Mouse (Mus musculus) c-Kit-positive CD71-positive TER-119-negative erythroid progenitor cells, embryonic 14.5 days (primary cell): ENCODE measurements around the gene Zdhhc21.

Experiments used
- DNase-seq: peaks from one replicate; pipeline ENCODE4 v3.0.0-alpha.2; 2013; ENCODE audit warnings: low read depth

Zdhhc21 gene

GRCm38 (mm10) chr4:82864974-82865699 lies 5.4 kb upstream of the Zdhhc21 start:
- DNase-seq = no peak

GRCm38 (mm10) chr4:82863316-82863715 lies 3.6 kb upstream of the Zdhhc21 start:
- DNase-seq = no peak

- no peak for DNase-seq
Observed at GRCm38 (mm10) chr4:82861451-82861850, 1.7 kb upstream of the Zdhhc21 start.

GRCm38 (mm10) chr4:82860566-82860965 lies 808 bp upstream of the Zdhhc21 start:
- no peak for DNase-seq

- DNase-seq = no peak
Observed at GRCm38 (mm10) chr4:82858431-82859010, 1.2 kb downstream of the Zdhhc21 start.

- no peak for DNase-seq
Observed at GRCm38 (mm10) chr4:82856986-82857385, 2.8 kb downstream of the Zdhhc21 start.

GRCm38 (mm10) chr4:82853809-82854208 lies 5.9 kb downstream of the Zdhhc21 start:
- no peak for DNase-seq

- DNase-seq = peak; percentile 51
Observed at GRCm38 (mm10) chr4:82848552-82849234, 11.1 kb downstream of the Zdhhc21 start.

GRCm38 (mm10) chr4:82837526-82838240 lies 22.1 kb downstream of the Zdhhc21 start:
- DNase-seq = no peak

- no peak for DNase-seq
Observed at GRCm38 (mm10) chr4:82831155-82831554, 28.6 kb downstream of the Zdhhc21 start.

- DNase-seq = no peak
Observed at GRCm38 (mm10) chr4:82829429-82829828, 30.3 kb downstream of the Zdhhc21 start.

- DNase-seq = no peak
Observed at GRCm38 (mm10) chr4:82827001-82827400, 32.8 kb downstream of the Zdhhc21 start.

GRCm38 (mm10) chr4:82817833-82818232 lies 41.9 kb downstream of the Zdhhc21 start:
- DNase-seq = no peak

- no peak for DNase-seq
Observed at GRCm38 (mm10) chr4:82816351-82816750, 43.4 kb downstream of the Zdhhc21 start.

GRCm38 (mm10) chr4:82815296-82815695 lies 44.5 kb downstream of the Zdhhc21 start:
- peak; percentile 57 for DNase-seq

GRCm38 (mm10) chr4:82813356-82813755 lies 46.4 kb downstream of the Zdhhc21 start:
- DNase-seq = no peak

GRCm38 (mm10) chr4:82807811-82808210 lies 51.9 kb downstream of the Zdhhc21 start:
- DNase-seq = no peak

- no peak for DNase-seq
Observed at GRCm38 (mm10) chr4:82806176-82806757, 53.5 kb downstream of the Zdhhc21 start.

- no peak for DNase-seq
Observed at GRCm38 (mm10) chr4:82804019-82804418, 55.7 kb downstream of the Zdhhc21 start.

GRCm38 (mm10) chr4:82793608-82794007 lies 66.2 kb downstream of the Zdhhc21 start:
- no peak for DNase-seq

GRCm38 (mm10) chr4:82792906-82793580 lies 66.7 kb downstream of the Zdhhc21 start:
- no peak for DNase-seq
